Mouse (Mus musculus) liver, embryonic 13.5 days (tissue): ENCODE measurements around the gene Dzip1l. TPM values are rescaled to one million over a fixed set of nuclear protein-coding genes. Genes with fewer than 3 reads are reported as not detected.
A peak's percentile ranks its signal among the peaks of the same experiment; 100 is the strongest.

Source experiments
- ATAC-seq: fragments of 200-750 bp; cut with Nextera tagmentation; 2 replicates; pipeline ENCODE4 v1.8.0; 2017; ENCODE audit warnings: low read depth, mild to moderate bottlenecking, moderate number of reproducible peaks, moderate library complexity
- DNase-seq: peaks from one replicate; pipeline ENCODE4 v3.0.0; 2022
- H3K27ac ChIP-seq: fragments of 300-500 bp; sonication (generic); 2 replicates; pipeline ENCODE4 v1.5.1; 2015; ENCODE audit warnings: moderate library complexity, mild to moderate bottlenecking, inconsistent platforms
- H3K27me3 ChIP-seq: fragments of 300-500 bp; sonication (generic); 2 replicates; pipeline ENCODE4 v1.6.1; 2015; ENCODE audit warnings: mild to moderate bottlenecking, inconsistent platforms
- H3K36me3 ChIP-seq: fragments of 300-500 bp; sonication (generic); 2 replicates; pipeline ENCODE4 v1.6.1; 2015; ENCODE audit warnings: mild to moderate bottlenecking, inconsistent platforms
- H3K4me1 ChIP-seq: fragments of 300-500 bp; sonication (generic); replicated peaks from 2 replicates; pipeline ENCODE4 v1.6.1; 2015; ENCODE audit warnings: inconsistent platforms
- H3K4me2 ChIP-seq: fragments of 300-500 bp; sonication (generic); 2 replicates; pipeline ENCODE4 v1.6.1; 2015; ENCODE audit warnings: inconsistent platforms, mild to moderate bottlenecking, moderate library complexity
- H3K4me3 ChIP-seq: fragments of 300-500 bp; sonication (generic); replicated peaks from 2 replicates; pipeline ENCODE4 v1.5.1; 2015; ENCODE audit warnings: mild to moderate bottlenecking, inconsistent platforms
- H3K9ac ChIP-seq: fragments of 300-500 bp; sonication (generic); 2 replicates; pipeline ENCODE4 v1.6.1; 2015; ENCODE audit warnings: mild to moderate bottlenecking, inconsistent platforms
- H3K9me3 ChIP-seq: fragments of 300-500 bp; sonication (generic); replicated peaks from 2 replicates; pipeline ENCODE4 v1.6.1; 2016; ENCODE audit warnings: inconsistent platforms
- WGBS: fragments of 180-500 bp; shearing (Covaris S2); methylation state at CpG from one replicate; pipeline ENCODE4 v1.1.7; 2015; ENCODE audit not compliant: insufficient replicate concordance; 5-methylcytosine and 5-hydroxymethylcytosine counted together
- polyA plus RNA-seq: library from polyadenylated mRNA; unstranded; fragments of >200 nt; fragmentation: Nextera tagmentation; extraction: Ambion mirVana; gene quantifications from 2 replicates; pipeline ENCODE4 v1.2.1, GENCODE M21; 2015

Gene Dzip1l
- polyA plus RNA-seq, 1 experiment from 2014 or later, result 1.6 TPM

DNA sequence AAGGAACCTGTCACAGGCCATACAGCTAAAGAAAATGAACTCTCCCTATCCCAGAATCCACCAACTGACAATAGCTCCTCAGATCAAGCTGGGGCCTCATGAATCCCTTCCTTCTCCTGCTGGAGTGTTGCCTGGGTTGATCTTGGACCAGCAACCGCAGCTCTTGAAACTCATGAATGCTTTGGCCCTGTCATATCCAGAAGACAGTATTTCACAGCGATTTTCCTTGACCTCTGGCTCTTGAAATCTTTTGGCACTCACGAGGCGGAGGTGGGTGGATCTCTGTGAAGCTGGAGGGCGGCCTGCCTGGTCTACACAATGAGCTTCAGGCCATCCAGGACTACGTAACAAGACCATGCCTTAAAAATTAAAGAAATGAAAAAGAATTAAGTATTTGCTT lies 5.2 kb upstream of the Dzip1l start:
- Histone ChIP-seq H3K4me1 (no peaks in the 10 kb centered on the region), H3K27ac (no peak overlapping the region), H3K9ac (no peak overlapping the region), H3K9me3 (no peaks in the 10 kb centered on the region), H3K27me3 (0 out of 2 replicates have a peak, but pooled peaks cover under 1% of the 10 kb centered on the region), H3K4me3 (no peak overlapping the region), H3K4me2 (no peak overlapping the region), H3K36me3 (no peaks in the 10 kb centered on the region)
- DNase-seq (no peak), ATAC-seq (no peak)
- whole genome bisulfite sequencing, result 68% methylated on average over 6 of the region's 6 CpGs

DNA sequence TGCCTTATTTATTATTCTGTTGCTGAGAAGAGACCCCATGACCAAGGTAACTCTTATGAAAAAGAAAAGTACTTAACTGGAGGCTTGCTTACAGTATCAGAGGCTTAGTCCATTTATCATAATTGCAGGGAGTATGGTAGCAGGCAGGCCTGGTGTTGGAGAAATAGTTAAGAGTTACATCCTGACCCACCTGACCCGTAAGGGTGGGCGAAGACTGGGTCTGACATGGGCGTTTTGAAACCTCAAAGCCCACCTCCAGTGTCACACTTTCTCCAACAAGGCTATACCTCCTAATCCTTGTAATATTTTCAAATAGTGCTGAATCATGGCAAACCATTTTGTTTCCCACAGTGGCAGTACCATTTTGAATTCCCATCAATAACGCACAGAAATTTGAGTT lies 715 bp upstream of the Dzip1l start:
- Histone ChIP-seq H3K9me3 (no peaks in the 10 kb centered on the region), H3K9ac (no peak overlapping the region), H3K27ac (no peak overlapping the region), H3K4me2 (no peak overlapping the region), H3K27me3 (peaks cover 13% of the 10 kb centered on the region), H3K4me3 (no peak overlapping the region), H3K36me3 (no peaks in the 10 kb centered on the region), H3K4me1 (peaks cover 4% of the 10 kb centered on the region; the same call in 1 of the 2 replicates)
- no peak for ATAC-seq
- 70% methylated on average over 4 of the region's 4 CpGs for WGBS
- DNase-seq, result no peak

DNA sequence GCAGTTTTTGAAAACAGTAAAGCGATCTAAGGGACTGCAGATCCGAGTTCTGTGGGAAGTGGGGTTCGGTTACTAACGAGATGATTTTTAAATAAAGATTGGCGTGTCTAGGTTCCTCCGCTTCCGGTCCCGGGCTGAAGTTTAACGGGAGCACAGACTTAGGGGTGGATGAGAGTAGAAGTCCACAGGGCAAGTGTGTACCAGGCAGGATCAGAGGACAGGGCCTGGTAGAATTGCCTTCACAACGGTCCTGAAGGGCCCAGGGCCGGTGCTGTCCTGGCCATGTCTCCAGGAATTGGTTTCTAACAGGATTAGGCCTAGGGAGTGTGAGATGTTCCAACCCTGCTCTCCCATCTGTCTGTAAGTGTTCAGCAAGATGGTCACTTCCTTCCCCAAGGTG lies 775 bp downstream of the Dzip1l start:
- Histone ChIP-seq H3K9me3 (no peaks in the 10 kb centered on the region), H3K27ac (no peak overlapping the region), H3K4me2 (peak overlapping the region; percentile 72), H3K27me3 (peaks cover 13% of the 10 kb centered on the region), H3K9ac (peak overlapping the region; percentile 49), H3K4me1 (peaks cover 4% of the 10 kb centered on the region; the same call in 1 of the 2 replicates), H3K4me3 (peak overlapping the region; percentile 53), H3K36me3 (no peaks in the 10 kb centered on the region)
- WGBS, result 5% methylated on average over 11 of the region's 11 CpGs
- ATAC-seq, result peak; percentile 23; the same call in 1 of the 2 replicates
- no peak for DNase-seq

DNA sequence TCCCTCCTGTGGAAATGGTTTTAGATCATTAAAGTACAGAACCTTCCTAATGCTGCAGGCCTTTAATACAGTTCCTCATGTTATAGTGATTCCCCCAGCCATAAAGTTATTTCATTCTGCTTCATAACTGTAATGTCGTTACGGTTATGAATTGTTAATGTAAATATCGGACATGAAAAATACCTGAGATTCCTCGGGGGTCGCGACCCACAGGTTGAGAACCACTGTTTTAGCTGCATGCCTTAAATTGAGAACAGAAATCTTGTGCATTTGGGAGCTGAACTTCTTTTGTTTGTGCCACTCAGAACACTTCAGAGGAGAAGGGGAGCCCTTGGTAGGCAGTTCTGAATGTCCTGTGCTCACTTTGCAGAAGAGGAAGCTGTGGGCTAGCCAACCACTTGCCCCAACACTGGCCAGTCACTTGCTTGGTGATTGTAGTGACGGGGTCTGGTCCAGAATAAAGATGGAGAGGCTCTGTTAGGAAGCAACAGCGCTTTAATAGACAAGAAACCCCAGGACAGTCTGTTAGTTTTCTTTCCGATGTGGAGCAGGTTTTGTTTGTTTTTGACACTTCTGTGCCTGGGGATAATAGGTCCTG lies 1.3 kb downstream of the Dzip1l start:
- ATAC-seq (no peak), DNase-seq (no peak)
- Histone ChIP-seq H3K9ac (peak overlapping the region; percentile 49; the same call in 1 of the 2 replicates), H3K9me3 (no peaks in the 10 kb centered on the region), H3K4me3 (peak overlapping the region; percentile 53), H3K4me2 (peak overlapping the region; percentile 72), H3K27ac (no peak overlapping the region), H3K4me1 (peaks cover 4% of the 10 kb centered on the region; the same call in 1 of the 2 replicates), H3K27me3 (peaks cover 13% of the 10 kb centered on the region), H3K36me3 (no peaks in the 10 kb centered on the region)
- WGBS, result 64% methylated on average over 9 of the region's 9 CpGs

DNA sequence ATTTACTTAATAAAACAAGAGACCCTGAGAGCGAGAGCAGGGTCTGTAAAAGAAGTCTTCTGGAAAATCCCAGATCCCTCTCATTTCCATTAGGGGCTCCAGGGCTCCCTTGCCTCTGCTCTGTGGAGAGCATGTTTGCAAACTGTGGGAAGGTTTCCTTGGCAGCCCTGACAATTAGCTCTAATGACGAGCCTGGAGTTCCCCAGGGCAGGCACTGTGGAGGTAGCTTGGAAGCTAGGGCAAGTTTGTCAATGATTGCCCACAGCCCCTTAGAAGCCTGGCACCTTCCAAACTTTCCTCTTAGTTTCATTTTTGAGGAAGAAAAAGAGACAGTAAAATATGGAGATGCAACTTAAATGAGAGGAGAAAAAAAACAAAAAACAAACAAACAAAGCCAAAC lies 2.5 kb downstream of the Dzip1l start:
- no peak for ATAC-seq
- H3K4me3 ChIP-seq, result no peak overlapping the region
- H3K4me2 ChIP-seq, result no peak overlapping the region
- no peak overlapping the region for H3K27ac ChIP-seq
- no peak for DNase-seq
- no peaks in the 10 kb centered on the region for H3K9me3 ChIP-seq
- 60% methylated on average over 2 of the region's 2 CpGs for WGBS
- no peak overlapping the region for H3K9ac ChIP-seq
- peaks cover 13% of the 10 kb centered on the region for H3K27me3 ChIP-seq
- H3K36me3 ChIP-seq, result no peaks in the 10 kb centered on the region
- H3K4me1 ChIP-seq, result peaks cover 4% of the 10 kb centered on the region; the same call in 1 of the 2 replicates

DNA sequence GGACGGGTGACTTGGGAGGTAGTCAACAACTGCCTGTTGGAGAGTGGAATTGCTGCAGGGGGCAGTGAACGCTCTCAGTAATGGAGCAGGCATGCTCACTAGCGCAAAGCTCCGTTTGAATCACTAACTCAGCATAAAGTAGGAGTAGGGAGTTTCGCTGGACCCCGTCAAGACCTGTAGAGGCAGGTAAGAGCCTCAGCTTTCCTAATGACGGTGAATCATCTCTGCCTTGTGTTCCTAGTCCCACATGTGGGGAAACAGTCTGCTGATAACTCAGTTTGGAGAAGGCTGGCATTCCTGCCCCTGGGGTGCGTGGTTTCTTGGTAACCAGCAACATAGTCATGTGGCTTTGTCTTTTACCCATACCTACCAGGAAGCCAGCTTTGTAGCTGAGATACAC lies 3.0 kb downstream of the Dzip1l start:
- H3K4me3 ChIP-seq, result no peak overlapping the region
- H3K9ac ChIP-seq, result no peak overlapping the region
- peaks cover 4% of the 10 kb centered on the region; the same call in 1 of the 2 replicates for H3K4me1 ChIP-seq
- H3K9me3 ChIP-seq, result no peaks in the 10 kb centered on the region
- no peak overlapping the region for H3K4me2 ChIP-seq
- WGBS, result 69% methylated on average over 8 of the region's 8 CpGs
- no peaks in the 10 kb centered on the region for H3K36me3 ChIP-seq
- ATAC-seq, result no peak
- no peak for DNase-seq
- no peak overlapping the region for H3K27ac ChIP-seq
- peaks cover 13% of the 10 kb centered on the region for H3K27me3 ChIP-seq

DNA sequence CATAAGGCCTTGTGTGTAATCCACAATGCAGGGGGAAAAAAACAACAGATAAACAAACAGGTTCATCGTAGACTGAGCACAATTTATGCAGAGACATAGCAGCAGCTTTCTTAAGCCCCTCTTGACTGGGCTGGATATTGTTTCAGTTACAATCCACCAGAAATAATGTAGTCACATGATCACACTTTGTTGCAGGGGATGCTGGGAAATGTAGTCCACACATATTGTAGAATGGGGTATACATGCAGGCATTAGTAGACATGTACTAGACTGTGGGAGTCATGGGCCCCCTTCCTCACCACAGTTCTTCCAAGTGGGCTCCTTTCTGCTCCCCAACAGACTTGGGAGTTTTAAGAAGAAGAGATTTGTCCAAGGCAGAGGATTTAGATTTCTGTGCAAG lies 7.5 kb downstream of the Dzip1l start:
- Histone ChIP-seq H3K36me3 (no peaks in the 10 kb centered on the region), H3K9me3 (no peaks in the 10 kb centered on the region), H3K27me3 (no peaks in the 10 kb centered on the region), H3K4me3 (no peak overlapping the region), H3K4me1 (no peaks in the 10 kb centered on the region), H3K4me2 (no peak overlapping the region), H3K27ac (no peak overlapping the region), H3K9ac (no peak overlapping the region)
- DNase-seq (no peak), ATAC-seq (no peak)
- 80% methylated on average over 1 of the region's 1 CpGs for WGBS

DNA sequence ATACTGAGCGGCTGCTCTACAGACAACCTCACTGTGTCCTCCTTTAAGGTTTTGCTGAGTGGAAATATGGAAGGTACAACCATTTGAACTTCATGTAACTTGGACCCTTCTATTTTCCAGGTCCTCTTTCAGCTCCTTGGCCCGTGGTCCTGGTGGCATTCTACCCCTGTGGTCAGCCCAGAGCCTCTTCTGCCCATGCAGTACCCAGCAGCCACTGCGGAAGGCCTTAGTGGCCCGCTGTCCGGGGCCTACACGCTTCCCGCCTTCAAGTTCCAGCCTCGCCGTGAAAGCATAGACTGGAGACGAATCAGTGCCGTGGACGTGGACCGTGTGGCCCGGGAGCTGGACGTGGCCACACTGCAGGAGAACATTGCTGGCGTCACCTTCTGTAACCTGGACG lies 7.9 kb downstream of the Dzip1l start:
- Histone ChIP-seq H3K36me3 (no peaks in the 10 kb centered on the region), H3K4me3 (no peak overlapping the region), H3K4me2 (no peak overlapping the region), H3K27ac (no peak overlapping the region), H3K4me1 (no peaks in the 10 kb centered on the region), H3K9ac (no peak overlapping the region), H3K27me3 (no peaks in the 10 kb centered on the region), H3K9me3 (no peaks in the 10 kb centered on the region)
- WGBS, result 85% methylated on average over 17 of the region's 17 CpGs
- DNase-seq, result no peak
- no peak for ATAC-seq

DNA sequence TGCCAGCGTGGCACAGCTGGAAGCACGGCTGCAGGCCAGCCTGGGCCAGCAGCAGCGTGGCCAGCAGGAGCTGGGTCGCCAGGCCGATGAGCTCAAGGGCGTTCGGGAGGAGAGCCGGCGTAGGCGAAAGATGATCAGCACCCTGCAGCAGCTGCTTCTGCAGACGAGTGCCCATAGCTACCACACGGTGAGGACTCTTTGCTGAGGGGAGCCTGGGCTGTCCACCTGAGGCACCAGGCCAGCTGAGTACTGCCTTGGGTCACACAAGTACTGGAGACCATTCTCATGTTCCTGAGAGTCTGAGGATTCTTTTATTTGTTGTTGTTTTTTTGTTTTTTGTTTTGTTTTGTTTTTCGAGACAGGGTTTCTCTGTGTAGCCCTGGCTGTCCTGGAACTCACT lies 8.4 kb downstream of the Dzip1l start:
- Histone ChIP-seq H3K27me3 (no peaks in the 10 kb centered on the region), H3K36me3 (no peaks in the 10 kb centered on the region), H3K9me3 (no peaks in the 10 kb centered on the region), H3K4me1 (no peaks in the 10 kb centered on the region), H3K4me3 (no peak overlapping the region), H3K27ac (no peak overlapping the region), H3K4me2 (no peak overlapping the region), H3K9ac (no peak overlapping the region)
- ATAC-seq (no peak), DNase-seq (no peak)
- WGBS, result 89% methylated on average over 13 of the region's 13 CpGs

DNA sequence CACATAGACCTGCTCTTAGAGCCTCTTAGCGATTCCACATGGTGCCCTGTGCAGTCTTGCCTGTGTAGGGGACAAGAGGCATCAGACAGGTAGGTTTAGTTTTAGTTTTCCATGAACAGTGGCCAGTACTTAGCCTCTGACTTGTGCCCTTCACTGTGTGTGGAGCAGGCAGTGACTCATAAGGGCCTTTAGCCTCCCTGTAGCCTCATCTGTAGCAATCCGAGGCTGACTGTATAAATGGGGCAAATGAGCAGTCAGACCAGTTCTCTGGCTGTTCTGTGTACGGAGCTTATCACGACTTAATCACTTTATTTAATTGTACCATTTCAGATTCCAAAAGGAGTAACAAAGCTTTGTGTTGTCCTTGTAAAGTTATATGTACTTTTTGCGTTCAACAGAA lies 10.7 kb downstream of the Dzip1l start:
- Histone ChIP-seq H3K4me1 (no peaks in the 10 kb centered on the region), H3K9ac (no peak overlapping the region), H3K4me2 (no peak overlapping the region), H3K36me3 (no peaks in the 10 kb centered on the region), H3K27ac (no peak overlapping the region), H3K4me3 (no peak overlapping the region), H3K9me3 (no peaks in the 10 kb centered on the region), H3K27me3 (no peaks in the 10 kb centered on the region)
- DNase-seq (no peak), ATAC-seq (no peak)
- 71% methylated on average over 5 of the region's 5 CpGs for WGBS

DNA sequence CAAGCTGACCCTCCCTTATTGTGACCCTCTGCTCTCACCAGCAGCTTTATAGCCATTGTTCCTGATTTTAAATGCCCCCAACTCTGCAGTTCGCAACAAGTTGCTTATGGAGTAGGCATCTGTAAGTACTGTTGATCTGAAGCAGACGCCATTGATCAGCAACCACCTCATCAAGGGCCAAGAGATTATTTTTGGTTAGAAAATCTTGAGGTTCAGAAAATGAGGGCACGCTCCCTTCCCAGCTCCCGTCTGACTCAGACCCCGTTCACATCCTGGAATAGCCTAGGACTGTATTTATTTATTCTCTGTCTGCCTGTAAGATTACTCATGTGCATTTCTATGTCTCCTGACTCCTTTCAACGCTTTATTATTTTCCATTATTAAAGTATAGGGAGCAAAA lies 16.1 kb downstream of the Dzip1l start:
- ATAC-seq, result no peak
- no peak for DNase-seq
- H3K27me3 ChIP-seq, result no peaks in the 10 kb centered on the region
- H3K4me1 ChIP-seq, result no peaks in the 10 kb centered on the region
- no peaks in the 10 kb centered on the region for H3K9me3 ChIP-seq
- H3K9ac ChIP-seq, result no peak overlapping the region
- H3K4me3 ChIP-seq, result no peak overlapping the region
- H3K4me2 ChIP-seq, result no peak overlapping the region
- H3K36me3 ChIP-seq, result no peaks in the 10 kb centered on the region; the same call in 1 of the 2 replicates
- no peak overlapping the region for H3K27ac ChIP-seq
- 80% methylated on average over 6 of the region's 6 CpGs for WGBS

DNA sequence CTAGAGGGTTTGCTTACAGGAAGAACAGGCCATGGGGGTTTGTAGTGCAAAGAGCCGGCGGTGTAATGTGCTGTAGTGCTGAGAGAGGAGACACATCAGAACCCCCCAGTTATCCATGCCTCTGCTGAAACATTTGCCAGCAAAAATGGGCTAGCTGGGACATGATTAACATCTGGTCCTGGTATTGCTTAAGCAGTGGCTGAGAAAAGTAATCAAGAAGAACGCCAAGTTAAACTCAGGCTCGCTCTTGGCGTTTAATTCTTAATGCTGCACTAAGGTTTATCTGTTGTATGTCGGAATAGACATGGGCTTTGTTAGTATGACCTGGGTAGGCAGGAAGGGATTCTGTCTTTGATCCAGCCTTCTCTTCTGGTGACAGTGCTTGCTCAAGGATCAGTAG lies 16.8 kb downstream of the Dzip1l start:
- Histone ChIP-seq H3K27me3 (no peaks in the 10 kb centered on the region), H3K9me3 (no peaks in the 10 kb centered on the region), H3K4me1 (no peaks in the 10 kb centered on the region), H3K27ac (no peak overlapping the region), H3K4me3 (no peak overlapping the region), H3K4me2 (no peak overlapping the region), H3K9ac (no peak overlapping the region), H3K36me3 (peaks cover 3% of the 10 kb centered on the region; the same call in 1 of the 2 replicates)
- no peak for DNase-seq
- no peak for ATAC-seq
- 84% methylated on average over 6 of the region's 6 CpGs for WGBS
